Mouse (Mus musculus) ES-Bruce4 (cell line): ENCODE results near the gene Spdye4b. TPM values are rescaled to one million over a fixed set of nuclear protein-coding genes. Genes with fewer than 3 reads are reported as not detected.
A peak's percentile ranks its signal among the peaks of the same experiment; 100 is the strongest.

Experiments used
- H3K27ac ChIP-seq: 2 replicates; pipeline ENCODE4 v1.5.1; 2012; ENCODE audit warnings: low read length, inconsistent platforms; ENCODE audit not compliant: insufficient read depth
- H3K27me3 ChIP-seq: 2 replicates; pipeline ENCODE4 v1.6.1; 2012; ENCODE audit warnings: mild to moderate bottlenecking, low read length, inconsistent platforms; ENCODE audit not compliant: control insufficient read depth, poor library complexity, insufficient read depth, severe bottlenecking
- H3K36me3 ChIP-seq: 2 replicates; pipeline ENCODE4 v1.6.1; 2012; ENCODE audit warnings: inconsistent platforms, mild to moderate bottlenecking, low read length, moderate library complexity; ENCODE audit not compliant: control insufficient read depth, poor library complexity, insufficient read depth, severe bottlenecking
- H3K4me1 ChIP-seq: one replicate; pipeline ENCODE4 v1.8.1; 2011; ENCODE audit warnings: low read length; ENCODE audit not compliant: control insufficient read depth, insufficient read depth
- H3K4me3 ChIP-seq: 2 replicates; pipeline ENCODE4 v1.5.1; 2011; ENCODE audit warnings: low read depth, mild to moderate bottlenecking, low read length
- H3K9ac ChIP-seq: 2 replicates; pipeline ENCODE4 v1.6.1; 2012; ENCODE audit warnings: low read depth, mild to moderate bottlenecking, inconsistent platforms; ENCODE audit not compliant: poor library complexity, severe bottlenecking
- H3K9me3 ChIP-seq: replicated peaks from 2 replicates; pipeline ENCODE4 v1.6.1; 2012; ENCODE audit warnings: mild to moderate bottlenecking, low read length, inconsistent platforms; ENCODE audit not compliant: control insufficient read depth, poor library complexity, insufficient read depth, severe bottlenecking
- CTCF ChIP-seq: IDR thresholded peaks from one replicate; pipeline ENCODE4 v1.8.1; 2011; ENCODE audit warnings: low read depth, low read length
- EP300 ChIP-seq: IDR thresholded peaks from 2 replicates; pipeline ENCODE4 v1.6.1; 2011; ENCODE audit warnings: low read depth, low read length; ENCODE audit not compliant: insufficient read depth
- POLR2A ChIP-seq: IDR thresholded peaks from one replicate; pipeline ENCODE4 v1.8.1; 2011; ENCODE audit warnings: low read length; ENCODE audit not compliant: insufficient read depth
- polyA plus RNA-seq: library from polyadenylated mRNA; stranded (reverse); fragments of >200 nt; gene quantifications from 2 replicates; pipeline ENCODE4 v1.2.4, GENCODE M21; 2011; ENCODE audit warnings: low read depth; ENCODE audit not compliant: missing spikeins, insufficient read depth, insufficient read length

Spdye4b gene
- polyA plus RNA-seq, 1 experiment: not detected

- H3K9ac ChIP-seq: peak overlapping the region; percentile 64
- peaks cover 14% of the 10 kb centered on the region for H3K27me3 ChIP-seq
- H3K4me1 ChIP-seq: no peaks in the 10 kb centered on the region
- no peaks in the 10 kb centered on the region for H3K36me3 ChIP-seq
- no peaks in the 10 kb centered on the region for H3K9me3 ChIP-seq
- TF ChIP-seq POLR2A (no peak), CTCF (no peak), EP300 (no peak)
- peak overlapping the region; percentile 60 for H3K4me3 ChIP-seq
- no peak overlapping the region for H3K27ac ChIP-seq
Observed at GRCm38 (mm10) chr5:143253881-143254486, 73.2 kb downstream of the Spdye4b start.

Other genes starting within 250 kb of the Spdye4b start
- 139 and 155 TPM in 2 replicates for gene Fscn1, start 220.7 kb upstream of the Spdye4b start, polyA plus RNA-seq
- gene Rnf216, start 68.0 kb upstream of the Spdye4b start, polyA plus RNA-seq: 46.9 and 51.6 TPM in 2 replicates
- 0.42 and 0.52 TPM in 2 replicates for gene Olfr718-ps1, start 33.4 kb upstream of the Spdye4b start, polyA plus RNA-seq
- 6.5 and 7.9 TPM in 2 replicates for gene Rbak, start 242 bp upstream of the Spdye4b start, polyA plus RNA-seq
- not detected in 2 replicates for gene Spdye4a, start 45.9 kb downstream of the Spdye4b start, polyA plus RNA-seq
- gene Zfp12, start 54.1 kb downstream of the Spdye4b start, polyA plus RNA-seq: 11.4 and 12.4 TPM in 2 replicates
- 2.3 and 2.8 TPM in 2 replicates for gene Zfp316, start 89.0 kb downstream of the Spdye4b start, polyA plus RNA-seq
- 0.93 and 1.2 TPM in 2 replicates for gene Zfp853, start 112.6 kb downstream of the Spdye4b start, polyA plus RNA-seq
- 22.3 and 23.8 TPM in 2 replicates for gene E130309D02Rik, start 134.3 kb downstream of the Spdye4b start, polyA plus RNA-seq
- gene Zdhhc4, start 148.2 kb downstream of the Spdye4b start, polyA plus RNA-seq: 27.2 and 28.9 TPM in 2 replicates
- 0.38 and 0.57 TPM in 2 replicates for gene Grid2ip, start 176.3 kb downstream of the Spdye4b start, polyA plus RNA-seq
- gene Kdelr2, start 222.8 kb downstream of the Spdye4b start, polyA plus RNA-seq: 80.1 and 80.4 TPM in 2 replicates